Mouse (Mus musculus) liver, embryonic 14.5 days (tissue): Measurements from ENCODE around the gene Igf2. TPM values are rescaled to one million over a fixed set of nuclear protein-coding genes. Genes with fewer than 3 reads are reported as not detected.

Experiments
- ATAC-seq: fragments of 200-750 bp; cut with Nextera tagmentation; 2 replicates; pipeline ENCODE4 v1.8.0; 2017; ENCODE audit warnings: moderate number of reproducible peaks, mild to moderate bottlenecking, moderate library complexity; ENCODE audit not compliant: insufficient read depth
- DNase-seq, 3 experiments: peaks; one replicate each; pipeline ENCODE4 v3.0.0-alpha.2; 2012 to 2013; ENCODE audit warnings: low read depth in 3 of 3, low spot score in 3 of 3
- H3K27ac ChIP-seq: fragments of 300-500 bp; sonication (generic); 2 replicates; pipeline ENCODE4 v1.5.1; 2014; ENCODE audit warnings: moderate library complexity, mild to moderate bottlenecking, control low read depth, inconsistent platforms
- H3K27me3 ChIP-seq: fragments of 300-500 bp; sonication (generic); 2 replicates; pipeline ENCODE4 v1.6.1; 2014; ENCODE audit warnings: mild to moderate bottlenecking, low read length, moderate library complexity; ENCODE audit not compliant: control insufficient read depth, insufficient read depth
- H3K36me3 ChIP-seq: fragments of 300-500 bp; sonication (generic); replicated peaks from 2 replicates; pipeline ENCODE4 v1.6.1; 2014; ENCODE audit warnings: low read depth; ENCODE audit not compliant: control insufficient read depth, insufficient read depth
- H3K4me1 ChIP-seq, 2 experiments: fragments of 200-500 bp in 1 of 2; fragments of 300-500 bp in 1 of 2; sonication (generic) in 1 of 2; replicated peaks; 2 replicates each; pipeline ENCODE4 v1.6.1; 2012 to 2014; ENCODE audit warnings: antibody characterized with exemption in 1 of 2, inconsistent platforms in 1 of 2, low read length in 1 of 2; ENCODE audit not compliant: control insufficient read depth in 2 of 2, insufficient read depth in 2 of 2
- H3K4me2 ChIP-seq: fragments of 300-500 bp; sonication (generic); 2 replicates; pipeline ENCODE4 v1.6.1; 2014; ENCODE audit warnings: low read depth, mild to moderate bottlenecking, control low read depth, moderate library complexity
- H3K4me3 ChIP-seq, 2 experiments: fragments of 200-500 bp in 1 of 2; fragments of 300-500 bp in 1 of 2; sonication (generic) in 1 of 2; 2 replicates each; pipeline ENCODE4 v1.5.1; 2012 to 2014; ENCODE audit warnings: low read depth in 2 of 2, low read length in 2 of 2, mild to moderate bottlenecking in 2 of 2, control low read depth in 1 of 2, inconsistent platforms in 1 of 2, moderate library complexity in 1 of 2; ENCODE audit not compliant: insufficient read depth in 1 of 2
- H3K9ac ChIP-seq: fragments of 300-500 bp; sonication (generic); replicated peaks from 2 replicates; pipeline ENCODE4 v1.6.1; 2014; ENCODE audit warnings: mild to moderate bottlenecking, control low read depth, moderate library complexity
- H3K9me3 ChIP-seq: fragments of 300-500 bp; sonication (generic); 2 replicates; pipeline ENCODE4 v1.6.1; 2016; ENCODE audit warnings: low read length, mixed read lengths; ENCODE audit not compliant: control insufficient read depth
- CTCF ChIP-seq: IDR thresholded peaks from 2 replicates; pipeline ENCODE4 v1.5.1; 2016; ENCODE audit warnings: antibody characterized with exemption, low read depth, control low read depth
- EP300 ChIP-seq: IDR thresholded peaks from 2 replicates; pipeline ENCODE4 v1.6.1; 2016; ENCODE audit warnings: antibody characterized with exemption, low read depth
- WGBS: fragments of 180-500 bp; shearing (Covaris S2); extraction: QIAGEN DNeasy Blood & Tissue Kit; methylation state at CpG from one replicate; pipeline ENCODE4 v1.1.7; 2014; ENCODE audit not compliant: insufficient replicate concordance; 5-methylcytosine and 5-hydroxymethylcytosine counted together
- polyA plus RNA-seq, 2 experiments: library from polyadenylated mRNA; depleted of rRNA in 1 of 2; stranded (reverse) in 1 of 2; unstranded in 1 of 2; fragments of >200 nt; fragmentation: Nextera tagmentation in 1 of 2; extraction: Ambion mirVana in 1 of 2; gene quantifications; 2 replicates each; pipeline versions ENCODE4 v1.2.1 to v1.2.3; 2012 to 2014

Gene Igf2
- polyA plus RNA-seq, 2 experiments = 416 to 904 TPM

GRCm38 (mm10) chr7:142636178-142636577 is 30.4 kb downstream of the Igf2 start:
- Histone ChIP-seq H3K4me3 (no peak overlapping the region), H3K36me3 (no peaks in the 10 kb centered on the region), H3K9me3 (no peaks in the 10 kb centered on the region), H3K27ac (no peak overlapping the region), H3K4me1 (no peaks in the 10 kb centered on the region), H3K27me3 (no peaks in the 10 kb centered on the region; the same call in 1 of the 2 replicates), H3K4me2 (no peak overlapping the region), H3K9ac (no peak overlapping the region)
- DNase-seq (no peak), ATAC-seq (no peak)
- TF ChIP-seq EP300 = no peak

GRCm38 (mm10) chr7:142630691-142631090 is 35.9 kb downstream of the Igf2 start:
- ATAC-seq (no peak), DNase-seq (no peak)
- Histone ChIP-seq H3K4me1 (no peaks in the 10 kb centered on the region), H3K4me3 (no peak overlapping the region), H3K27ac (no peak overlapping the region), H3K36me3 (no peaks in the 10 kb centered on the region), H3K4me2 (no peak overlapping the region), H3K9me3 (no peaks in the 10 kb centered on the region), H3K9ac (no peak overlapping the region), H3K27me3 (no peaks in the 10 kb centered on the region; the same call in 1 of the 2 replicates)
- 64% methylated on average over 10 of the region's 10 CpGs for WGBS
- TF ChIP-seq CTCF (no peak), EP300 (no peak)

- no peak for TF ChIP-seq CTCF
- no peak for TF ChIP-seq EP300
- H3K36me3 ChIP-seq = no peaks in the 10 kb centered on the region
- no peaks in the 10 kb centered on the region for H3K9me3 ChIP-seq
- no peak overlapping the region for H3K9ac ChIP-seq
- WGBS = 50% methylated on average over 6 of the region's 6 CpGs
- ATAC-seq = no peak
- H3K4me1 ChIP-seq = no peaks in the 10 kb centered on the region
- H3K27ac ChIP-seq = no peak overlapping the region
- no peak overlapping the region for H3K4me3 ChIP-seq
- no peak for DNase-seq
- H3K4me2 ChIP-seq = no peak overlapping the region
- H3K27me3 ChIP-seq = no peaks in the 10 kb centered on the region; the same call in 1 of the 2 replicates
Measured at GRCm38 (mm10) chr7:142629806-142630205, 36.8 kb downstream of the Igf2 start.

GRCm38 (mm10) chr7:142622180-142622579 is 44.4 kb downstream of the Igf2 start:
- Histone ChIP-seq H3K9me3 (no peaks in the 10 kb centered on the region), H3K4me3 (no peak overlapping the region), H3K9ac (no peak overlapping the region), H3K27me3 (no peaks in the 10 kb centered on the region), H3K27ac (no peak overlapping the region), H3K4me2 (no peak overlapping the region), H3K36me3 (no peaks in the 10 kb centered on the region), H3K4me1 (no peaks in the 10 kb centered on the region)
- no peak for DNase-seq
- 51% methylated on average over 4 of the region's 4 CpGs for WGBS
- ATAC-seq = no peak
- no peak for TF ChIP-seq EP300
- no peak for TF ChIP-seq CTCF

- ATAC-seq (no peak), DNase-seq (no peak)
- Histone ChIP-seq H3K9me3 (no peaks in the 10 kb centered on the region), H3K36me3 (no peaks in the 10 kb centered on the region), H3K27ac (no peak overlapping the region), H3K9ac (no peak overlapping the region), H3K4me1 (peaks cover 7 to 18% of the 10 kb centered on the region in 2 experiments), H3K4me3 (no peak overlapping the region), H3K4me2 (no peak overlapping the region), H3K27me3 (no peaks in the 10 kb centered on the region; the same call in 1 of the 2 replicates)
- no peak for TF ChIP-seq CTCF
- no peak for TF ChIP-seq EP300
- 51% methylated on average over 2 of the region's 2 CpGs for whole genome bisulfite sequencing
Measured at GRCm38 (mm10) chr7:142613077-142613476, 53.5 kb downstream of the Igf2 start.
